Mouse (Mus musculus) lung, postnatal 0 days (tissue): ENCODE measurements at regions not wholly inside any gene's neighbourhood (a gene's known extent, or its start where the extent isn't known, plus 50 kb on each side); places are given as distances from the start of the nearest gene placed in this dataset.

Experiments
- ATAC-seq: fragments of 200-750 bp; cut with Nextera tagmentation; 2 replicates; pipeline ENCODE4 v1.8.0; 2017; ENCODE audit warnings: moderate library complexity
- DNase-seq: peaks from one replicate; pipeline ENCODE4 v3.0.0-alpha.2; 2016; ENCODE audit warnings: low spot score
- H3K27ac ChIP-seq: fragments of 300-500 bp; sonication (generic); 2 replicates; pipeline ENCODE4 v1.5.1; 2014; ENCODE audit warnings: antibody characterized with exemption, mild to moderate bottlenecking, low read length, mixed read lengths
- H3K27me3 ChIP-seq: fragments of 300-500 bp; sonication (generic); replicated peaks from 2 replicates; pipeline ENCODE4 v1.6.1; 2014; ENCODE audit warnings: low read length, mixed read lengths; ENCODE audit not compliant: insufficient read depth
- H3K36me3 ChIP-seq: fragments of 300-500 bp; sonication (generic); 2 replicates; pipeline ENCODE4 v1.6.1; 2014; ENCODE audit warnings: low read length, mixed read lengths; ENCODE audit not compliant: insufficient read depth
- H3K4me1 ChIP-seq: fragments of 300-500 bp; sonication (generic); 2 replicates; pipeline ENCODE4 v1.6.1; 2014; ENCODE audit warnings: antibody characterized with exemption, low read depth, low read length, mixed read lengths; ENCODE audit not compliant: insufficient read depth
- H3K4me2 ChIP-seq: fragments of 300-500 bp; sonication (generic); replicated peaks from 2 replicates; pipeline ENCODE4 v1.6.1; 2014; ENCODE audit warnings: low read depth, mild to moderate bottlenecking, low read length, moderate library complexity, mixed read lengths
- H3K4me3 ChIP-seq: fragments of 300-500 bp; sonication (generic); 2 replicates; pipeline ENCODE4 v1.5.1; 2014; ENCODE audit warnings: low read depth, low read length
- H3K9ac ChIP-seq: fragments of 300-500 bp; sonication (generic); replicated peaks from 2 replicates; pipeline ENCODE4 v1.6.1; 2014; ENCODE audit warnings: low read depth, mild to moderate bottlenecking
- H3K9me3 ChIP-seq: fragments of 300-500 bp; sonication (generic); 2 replicates; pipeline ENCODE4 v1.6.1; 2016; ENCODE audit warnings: low read length, mixed read lengths
- CTCF ChIP-seq: IDR thresholded peaks from 2 replicates; pipeline ENCODE4 v1.5.1; 2016; ENCODE audit warnings: antibody characterized with exemption, mild to moderate bottlenecking
- EP300 ChIP-seq: IDR thresholded peaks from 2 replicates; pipeline ENCODE4 v1.6.1; 2016; ENCODE audit warnings: antibody characterized with exemption, mild to moderate bottlenecking, control low read depth
- WGBS: fragments of 180-500 bp; shearing (Covaris S2); extraction: QIAGEN DNeasy Blood & Tissue Kit; methylation state at CpG from one replicate; pipeline ENCODE4 v1.1.7; 2014; 5-methylcytosine and 5-hydroxymethylcytosine counted together

DNA sequence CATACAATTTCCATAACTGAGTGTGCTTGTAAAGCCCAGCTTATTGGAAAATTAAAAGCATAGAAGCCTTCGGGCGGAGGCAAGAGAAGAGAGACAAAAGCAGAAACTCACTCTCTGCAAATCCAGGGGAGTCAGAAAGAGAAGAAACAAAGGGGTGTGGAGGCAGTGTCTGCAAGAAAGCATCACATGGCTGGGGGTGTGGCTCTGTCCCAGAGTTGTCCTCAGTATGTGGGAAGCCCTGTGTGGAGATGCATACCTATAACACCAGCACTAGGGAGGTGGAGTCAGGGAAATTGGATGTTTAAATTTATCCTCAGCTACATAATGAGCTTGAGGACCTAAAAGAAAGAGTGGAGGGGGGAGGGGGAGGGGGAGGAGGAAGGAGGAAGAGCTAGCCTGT, 482.6 kb downstream of the Tmem114 start:
- H3K36me3 ChIP-seq, result no peaks in the 10 kb centered on the region
- H3K9ac ChIP-seq, result no peak overlapping the region
- no peaks in the 10 kb centered on the region for H3K4me1 ChIP-seq
- WGBS, result 89% methylated on average over 2 of the region's 2 CpGs
- no peak for DNase-seq
- H3K27me3 ChIP-seq, result no peaks in the 10 kb centered on the region
- H3K4me2 ChIP-seq, result no peak overlapping the region
- no peaks in the 10 kb centered on the region for H3K9me3 ChIP-seq
- H3K4me3 ChIP-seq, result no peak overlapping the region
- TF ChIP-seq CTCF (no peak), EP300 (no peak)
- no peak overlapping the region for H3K27ac ChIP-seq
- ATAC-seq, result no peak

DNA sequence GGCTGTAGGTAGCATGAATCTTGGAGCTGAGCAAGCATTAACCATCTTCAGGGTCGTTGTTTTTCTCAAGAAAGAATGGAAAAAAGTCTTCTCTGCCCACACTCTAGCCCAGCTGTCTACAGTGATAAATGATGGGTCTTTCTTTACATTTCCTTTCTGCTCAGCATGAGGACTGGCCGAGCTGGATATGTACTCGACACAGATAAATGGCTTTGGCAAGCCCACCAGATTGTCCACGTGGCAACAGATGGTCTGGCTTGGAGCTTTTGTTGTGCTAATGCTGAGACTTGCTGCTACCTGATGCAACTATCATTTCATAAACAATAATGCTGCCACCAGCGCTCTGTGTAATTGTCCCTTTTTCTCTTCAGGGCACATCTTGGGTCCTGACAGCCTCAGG, 487.8 kb downstream of the Tmem114 start:
- DNase-seq (no peak), ATAC-seq (no peak)
- H3K9me3 ChIP-seq, result no peaks in the 10 kb centered on the region
- H3K4me1 ChIP-seq, result no peaks in the 10 kb centered on the region
- no peak overlapping the region for H3K9ac ChIP-seq
- no peaks in the 10 kb centered on the region for H3K36me3 ChIP-seq
- H3K27ac ChIP-seq, result no peak overlapping the region
- H3K27me3 ChIP-seq, result no peaks in the 10 kb centered on the region
- H3K4me3 ChIP-seq, result no peak overlapping the region
- WGBS, result 25% methylated on average over 5 of the region's 5 CpGs
- H3K4me2 ChIP-seq, result no peak overlapping the region
- TF ChIP-seq CTCF (no peak), EP300 (no peak)

DNA sequence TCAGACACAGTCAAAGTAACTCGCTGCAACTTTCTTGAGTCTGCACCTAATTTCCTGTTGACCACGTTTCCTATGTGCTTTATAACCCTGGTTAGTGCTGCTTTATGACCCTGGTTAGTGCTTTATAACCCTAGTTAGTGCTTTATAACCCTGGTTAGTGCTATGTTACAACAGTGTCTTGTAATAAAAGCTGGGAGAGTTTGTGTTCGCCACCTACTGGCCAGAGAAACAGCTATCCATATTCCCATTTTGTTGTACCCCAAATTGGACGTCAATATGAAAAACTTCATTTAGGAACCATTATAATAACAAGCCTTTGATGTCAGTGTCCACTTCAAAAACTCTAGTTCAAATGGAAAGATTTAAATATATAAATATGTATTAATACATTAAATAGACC, 492.6 kb downstream of the Tmem114 start:
- H3K27ac ChIP-seq, result no peak overlapping the region

DNA sequence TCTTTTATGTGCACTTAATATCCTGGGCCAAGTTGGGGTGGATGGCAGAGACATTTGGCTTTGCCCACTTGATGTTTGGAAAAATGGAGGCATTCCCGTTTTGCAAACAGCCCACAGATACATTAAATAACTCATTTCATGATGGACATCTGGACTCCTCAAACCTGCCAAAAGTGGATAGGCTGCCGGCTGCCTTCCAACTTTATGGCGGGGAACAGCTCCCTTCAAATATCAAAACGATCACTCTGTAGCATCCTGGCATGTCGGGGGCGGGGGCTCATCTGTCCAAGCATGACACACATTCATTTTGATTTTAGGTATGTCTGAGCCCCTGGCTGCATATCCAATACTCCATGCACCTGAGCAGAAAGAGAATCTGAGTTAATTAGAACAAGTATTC, 493.3 kb downstream of the Tmem114 start:
- Histone ChIP-seq H3K9me3 (no peaks in the 10 kb centered on the region), H3K4me3 (no peak overlapping the region), H3K4me2 (no peak overlapping the region), H3K27ac (no peak overlapping the region), H3K36me3 (no peaks in the 10 kb centered on the region), H3K27me3 (no peaks in the 10 kb centered on the region), H3K4me1 (no peaks in the 10 kb centered on the region), H3K9ac (no peak overlapping the region)
- 80% methylated on average over 6 of the region's 6 CpGs for WGBS
- DNase-seq (no peak), ATAC-seq (no peak)
- no peak for TF ChIP-seq CTCF
- no peak for TF ChIP-seq EP300

More for the DNA sequence above, 492.6 kb downstream of the Tmem114 start:
- Histone ChIP-seq H3K36me3 (no peaks in the 10 kb centered on the region), H3K4me2 (no peak overlapping the region), H3K27me3 (no peaks in the 10 kb centered on the region), H3K4me3 (no peak overlapping the region), H3K4me1 (no peaks in the 10 kb centered on the region), H3K9me3 (no peaks in the 10 kb centered on the region), H3K9ac (no peak overlapping the region)
- DNase-seq, result no peak
- TF ChIP-seq CTCF (peak; percentile 38), EP300 (no peak)
- WGBS, result 52% methylated on average over 4 of the region's 4 CpGs
- ATAC-seq, result no peak

DNA sequence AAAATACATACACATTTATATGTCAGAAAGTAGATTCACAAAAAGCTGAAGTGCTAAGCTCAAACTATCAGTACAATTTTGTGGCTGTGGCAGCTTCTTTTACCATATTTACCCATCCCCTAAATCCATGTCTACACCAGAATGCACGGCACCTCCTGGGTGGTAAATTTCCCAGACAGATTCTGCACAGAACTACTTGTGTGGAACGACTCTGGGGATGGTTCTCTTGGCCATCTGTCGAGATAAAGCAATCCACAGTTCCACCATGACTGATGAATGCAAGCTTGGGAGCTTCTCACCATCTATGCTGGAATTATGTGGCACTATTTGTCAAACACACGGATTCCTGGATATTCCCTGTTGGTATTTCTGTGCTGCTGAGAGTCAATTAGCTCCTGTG, 495.8 kb downstream of the Tmem114 start:
- Histone ChIP-seq H3K27me3 (no peaks in the 10 kb centered on the region), H3K4me2 (no peak overlapping the region), H3K27ac (no peak overlapping the region), H3K4me3 (no peak overlapping the region), H3K36me3 (no peaks in the 10 kb centered on the region), H3K4me1 (no peaks in the 10 kb centered on the region), H3K9me3 (no peaks in the 10 kb centered on the region), H3K9ac (no peak overlapping the region)
- WGBS, result 56% methylated on average over 4 of the region's 4 CpGs
- DNase-seq (no peak), ATAC-seq (no peak)
- TF ChIP-seq EP300, result no peak
- no peak for TF ChIP-seq CTCF

DNA sequence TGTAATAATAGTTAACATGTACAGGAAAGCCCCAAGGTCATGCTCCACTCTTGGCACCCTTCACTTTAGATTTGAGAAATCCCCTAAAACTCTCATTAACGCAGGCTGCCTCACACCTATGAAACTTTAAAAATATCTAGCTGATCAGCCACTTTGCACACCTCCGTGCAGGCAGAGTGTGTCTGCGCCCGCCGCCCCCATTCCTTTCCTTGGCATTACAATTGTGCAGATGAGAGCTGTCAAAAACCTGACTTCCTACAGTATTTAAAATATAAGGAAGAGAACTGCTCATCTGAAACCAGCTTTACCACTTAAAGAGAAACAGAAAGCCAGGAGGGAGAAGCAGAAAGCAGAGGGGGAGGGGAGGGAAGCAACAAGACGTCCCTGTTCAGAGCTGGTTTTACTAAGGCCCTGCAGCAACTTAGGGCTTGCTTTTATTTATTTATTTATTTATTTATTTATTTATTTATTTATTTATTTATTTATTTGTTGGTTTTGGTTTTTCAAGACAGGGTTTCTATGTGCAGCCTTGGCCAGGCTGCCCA, 496.5 kb downstream of the Tmem114 start:
- H3K9ac ChIP-seq, result no peak overlapping the region
- H3K27me3 ChIP-seq, result no peaks in the 10 kb centered on the region
- DNase-seq (peak; percentile 8), ATAC-seq (no peak)
- 71% methylated on average over 6 of the region's 6 CpGs for WGBS
- no peak overlapping the region for H3K4me3 ChIP-seq
- no peak overlapping the region for H3K27ac ChIP-seq
- no peaks in the 10 kb centered on the region for H3K4me1 ChIP-seq
- TF ChIP-seq EP300 (no peak), CTCF (no peak)
- no peak overlapping the region for H3K4me2 ChIP-seq
- no peaks in the 10 kb centered on the region for H3K9me3 ChIP-seq
- no peaks in the 10 kb centered on the region for H3K36me3 ChIP-seq

DNA sequence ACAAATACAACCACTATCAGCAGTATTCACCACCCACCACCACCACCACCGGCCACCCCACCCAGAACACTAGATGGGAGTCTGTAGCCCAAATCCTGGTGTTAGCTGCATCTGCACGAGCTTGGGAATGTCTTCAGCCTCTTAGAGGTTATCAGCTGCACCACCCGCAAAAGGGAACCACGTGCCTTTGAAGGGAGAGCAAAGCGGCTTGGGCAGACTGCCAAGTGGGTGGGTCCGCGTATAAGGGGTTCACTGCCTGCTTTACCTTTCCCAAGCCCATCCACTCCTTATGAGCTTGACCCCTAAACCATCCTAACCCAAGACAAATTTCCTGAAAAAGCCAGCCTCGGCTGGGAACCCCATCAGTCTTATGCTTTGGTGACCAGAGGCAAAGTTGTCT, 497.2 kb downstream of the Tmem114 start:
- ATAC-seq, result no peak
- no peak overlapping the region for H3K4me2 ChIP-seq
- no peak for DNase-seq
- H3K36me3 ChIP-seq, result no peaks in the 10 kb centered on the region
- TF ChIP-seq EP300 (no peak), CTCF (no peak)
- 29% methylated on average over 8 of the region's 8 CpGs for WGBS
- H3K4me3 ChIP-seq, result no peak overlapping the region
- no peaks in the 10 kb centered on the region for H3K9me3 ChIP-seq
- no peak overlapping the region for H3K27ac ChIP-seq
- H3K9ac ChIP-seq, result no peak overlapping the region
- H3K27me3 ChIP-seq, result no peaks in the 10 kb centered on the region
- H3K4me1 ChIP-seq, result no peaks in the 10 kb centered on the region
